Mouse (Mus musculus): ENCODE data around the gene Acvrl1. TPM values are rescaled to one million over a fixed set of nuclear protein-coding genes. Genes with fewer than 3 reads are reported as not detected.

Gene Acvrl1
- polyA plus RNA-seq, 1 experiment from 2014 or later: 8.9 TPM

DNA sequence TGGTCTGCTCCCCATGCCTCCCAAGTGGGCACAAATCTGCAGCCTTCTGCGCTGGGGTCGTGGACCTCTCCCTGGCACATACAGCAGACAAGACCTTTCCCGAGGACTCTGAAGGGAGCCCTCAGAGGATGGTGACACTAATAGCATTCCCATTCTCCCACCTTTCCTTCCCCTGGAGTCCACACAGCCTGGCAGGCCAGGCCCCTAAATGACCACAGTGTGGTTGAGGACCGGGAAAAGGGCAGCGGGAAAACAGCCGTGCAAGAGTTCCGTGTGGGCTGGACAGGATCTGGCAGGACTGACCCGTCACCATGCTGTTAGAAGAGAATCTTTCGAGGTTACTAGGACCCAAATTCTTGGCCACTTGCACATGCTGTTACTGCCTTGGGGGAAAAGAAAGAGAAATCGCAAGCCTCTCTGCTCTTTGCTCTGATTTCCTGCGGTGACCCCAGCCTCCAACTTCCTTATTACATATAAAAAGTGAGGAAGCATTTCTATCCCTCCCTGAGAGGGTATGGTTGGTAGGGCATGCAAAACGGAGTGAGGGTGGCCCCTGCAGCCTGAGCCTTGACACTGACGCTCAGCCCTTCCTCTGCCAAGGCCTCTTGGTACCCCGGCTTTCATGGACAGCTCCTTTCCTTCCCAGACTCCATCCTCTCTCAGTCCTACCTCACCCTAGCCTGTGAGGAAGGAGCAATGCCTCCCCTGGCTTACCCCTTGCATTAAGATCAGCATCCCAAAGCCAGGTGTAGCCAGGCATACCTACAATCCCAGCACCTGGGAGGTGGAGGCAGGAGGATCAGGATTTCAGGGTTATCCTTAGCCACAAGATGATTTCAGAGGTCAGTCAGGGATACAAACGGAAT, 18.0 kb downstream of the Acvrl1 start:
- Histone ChIP-seq H3K4me3 (no peak overlapping the region; the same call in 1 of the 2 replicates), H3K36me3 (no peaks in the 10 kb centered on the region), H3K4me1 (peaks cover 49% of the 10 kb centered on the region), H3K9me3 (replicated peaks) (no peaks in the 10 kb centered on the region), H3K27ac (replicated peaks) (peak overlapping the region; percentile 79), H3K27me3 (ENCODE audit: low read depth, poor library complexity, severe bottlenecking) (peaks cover 39% of the 10 kb centered on the region)
- 63% methylated on average over 15 of the region's 15 CpGs for WGBS
- no peak for DNase-seq (ENCODE audit: low spot score)

DNA sequence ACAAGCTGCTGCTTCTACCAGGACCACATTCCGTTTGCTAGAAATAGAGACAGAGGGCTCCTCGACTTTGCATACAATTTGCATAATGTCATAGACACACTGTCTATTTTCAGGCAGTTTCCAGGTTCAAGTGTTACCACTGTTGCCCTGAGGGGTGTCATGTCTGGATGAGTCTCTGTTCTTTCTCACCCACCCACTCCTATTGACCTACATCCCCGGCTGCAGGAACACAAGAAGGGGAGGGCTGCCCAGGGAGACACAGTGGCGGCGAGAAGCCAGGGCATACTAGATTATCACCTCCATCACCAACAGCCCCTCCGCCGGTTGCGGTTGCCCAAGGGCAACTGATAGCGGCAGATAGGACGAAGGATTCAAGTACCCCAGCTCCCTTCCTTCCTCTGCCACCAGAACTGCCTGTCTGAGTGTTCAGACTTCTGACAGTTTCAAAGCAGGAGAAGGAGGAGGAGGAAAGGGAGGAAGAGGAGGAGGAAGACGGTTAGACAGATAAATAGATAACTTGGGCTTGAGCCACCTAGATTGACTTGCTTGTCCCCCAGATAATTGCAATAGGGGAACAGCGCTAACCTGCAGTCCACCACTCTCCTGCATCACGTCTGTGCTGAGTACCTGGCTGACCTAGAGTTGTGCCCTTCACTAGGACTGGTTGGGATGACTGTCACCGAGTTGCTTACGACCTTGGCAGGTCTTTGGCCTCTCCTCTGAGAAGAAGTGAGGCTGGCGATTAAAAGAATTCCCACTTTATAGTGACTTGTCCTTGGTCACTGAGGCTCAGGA, 19.0 kb downstream of the Acvrl1 start:
- Histone ChIP-seq H3K4me3 (no peak overlapping the region), H3K36me3 (no peaks in the 10 kb centered on the region), H3K4me1 (peaks cover 47% of the 10 kb centered on the region), H3K9me3 (replicated peaks) (no peaks in the 10 kb centered on the region), H3K27me3 (ENCODE audit: low read depth, poor library complexity, severe bottlenecking) (peaks cover 37% of the 10 kb centered on the region), H3K27ac (replicated peaks) (no peak overlapping the region)
- WGBS: 84% methylated on average over 16 of the region's 16 CpGs
- no peak for DNase-seq (ENCODE audit: low spot score)

- Histone ChIP-seq H3K36me3 (no peaks in the 10 kb centered on the region), H3K4me3 (no peak overlapping the region), H3K9me3 (replicated peaks) (no peaks in the 10 kb centered on the region), H3K27me3 (ENCODE audit: low read depth, poor library complexity, severe bottlenecking) (peaks cover 31% of the 10 kb centered on the region), H3K4me1 (peaks cover 42% of the 10 kb centered on the region), H3K27ac (replicated peaks) (no peak overlapping the region)
- no peak for DNase-seq (ENCODE audit: low spot score)
- 60% methylated on average over 6 of the region's 6 CpGs for WGBS
Observed at GRCm38 (mm10) chr15:101147910-101148273, 19.6 kb downstream of the Acvrl1 start.

DNA sequence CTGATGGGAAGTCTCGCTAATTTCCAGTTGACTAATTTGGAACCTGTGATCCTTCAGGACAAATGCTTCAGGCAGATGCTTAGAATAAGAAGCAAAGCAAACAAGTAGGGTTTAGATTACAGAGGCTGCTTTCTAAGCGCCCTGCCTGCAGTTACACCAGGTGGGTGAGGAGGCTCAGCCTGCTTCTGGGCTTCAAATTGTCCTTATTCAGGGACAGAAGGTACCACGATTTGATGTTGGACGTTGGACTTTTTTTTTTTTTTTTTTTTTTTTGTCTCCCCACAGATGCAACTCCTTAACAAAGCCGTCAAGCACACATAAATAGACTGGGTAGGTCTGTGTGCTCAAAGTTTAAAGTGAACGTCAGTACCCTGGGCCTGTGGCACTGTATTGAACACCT, 20.3 kb downstream of the Acvrl1 start:
- no peaks in the 10 kb centered on the region for H3K36me3 ChIP-seq
- no peak for DNase-seq (ENCODE audit: low spot score)
- H3K27ac ChIP-seq (replicated peaks): no peak overlapping the region
- WGBS: 82% methylated on average over 6 of the region's 6 CpGs
- peaks cover 24% of the 10 kb centered on the region for H3K27me3 ChIP-seq (ENCODE audit: low read depth, poor library complexity, severe bottlenecking)
- H3K9me3 ChIP-seq (replicated peaks): no peaks in the 10 kb centered on the region
- H3K4me3 ChIP-seq: no peak overlapping the region
- peaks cover 35% of the 10 kb centered on the region for H3K4me1 ChIP-seq

- H3K9me3 ChIP-seq (replicated peaks): peaks cover 3% of the 10 kb centered on the region
- H3K4me3 ChIP-seq: no peak overlapping the region
- DNase-seq (ENCODE audit: low spot score): no peak
- no peaks in the 10 kb centered on the region for H3K36me3 ChIP-seq
- H3K4me1 ChIP-seq: peaks cover 12% of the 10 kb centered on the region
- WGBS: 86% methylated on average over 9 of the region's 9 CpGs
- H3K27me3 ChIP-seq (ENCODE audit: low read depth, poor library complexity, severe bottlenecking): peaks cover 7% of the 10 kb centered on the region; the same call in 1 of the 2 replicates
- H3K27ac ChIP-seq (replicated peaks): no peak overlapping the region
Observed at GRCm38 (mm10) chr15:101151409-101152261, 23.3 kb downstream of the Acvrl1 start.

DNA sequence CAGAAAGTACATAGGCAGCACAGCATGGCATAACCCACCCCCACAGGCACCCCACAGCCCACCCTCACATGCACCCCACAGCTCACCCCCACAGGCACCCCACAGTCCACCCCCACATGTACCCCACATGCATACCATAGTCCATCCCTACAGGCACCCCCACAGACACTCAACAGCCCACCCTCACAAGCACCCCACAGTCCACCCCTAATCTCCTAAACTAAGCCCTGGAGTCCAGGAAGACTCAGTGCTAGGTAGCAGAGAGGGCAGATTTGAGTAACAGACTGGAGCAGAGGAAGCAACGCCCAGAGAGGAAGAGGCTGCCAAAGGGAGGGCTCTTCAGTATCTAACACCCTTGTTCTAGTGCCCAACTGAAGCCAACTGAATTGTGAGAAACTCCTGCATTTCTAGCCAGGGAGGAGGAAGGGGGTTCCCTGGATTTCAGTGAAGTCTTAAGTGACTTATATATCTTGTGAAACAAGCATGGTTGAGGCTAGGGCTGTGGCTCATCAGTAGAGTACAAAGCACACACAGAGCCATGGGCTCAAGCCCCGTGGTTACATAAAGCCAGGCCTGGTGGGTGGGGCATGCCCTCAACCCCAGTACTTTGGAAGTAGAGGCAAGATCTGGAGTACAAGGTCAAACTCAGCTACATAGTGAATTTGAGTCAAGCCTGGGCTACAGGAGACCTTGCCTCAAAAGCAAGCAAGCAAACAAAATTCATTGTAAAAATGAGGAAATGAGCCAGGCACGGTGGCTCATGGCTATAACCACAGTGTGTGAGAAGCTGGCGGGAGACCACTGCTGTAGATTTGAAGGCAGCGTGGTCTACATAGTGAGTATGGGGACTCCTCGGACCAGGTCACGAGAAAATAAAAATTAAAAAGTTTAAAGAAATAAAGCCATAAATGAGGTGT, 26.6 kb downstream of the Acvrl1 start:
- Histone ChIP-seq H3K27ac (replicated peaks) (no peak overlapping the region), H3K4me3 (no peak overlapping the region), H3K27me3 (ENCODE audit: low read depth, poor library complexity, severe bottlenecking) (no peaks in the 10 kb centered on the region), H3K9me3 (replicated peaks) (peaks cover 9% of the 10 kb centered on the region), H3K4me1 (peaks cover 11% of the 10 kb centered on the region), H3K36me3 (no peaks in the 10 kb centered on the region)
- no peak for DNase-seq (ENCODE audit: low spot score)
- 86% methylated on average over 7 of the region's 7 CpGs for WGBS

GRCm38 (mm10) chr15:101160128-101160527, 31.8 kb downstream of the Acvrl1 start:
- DNase-seq (ENCODE audit: low spot score): no peak
- WGBS: 36% methylated on average over 1 of the region's 1 CpGs
- Histone ChIP-seq H3K9me3 (replicated peaks) (peaks cover 9% of the 10 kb centered on the region), H3K36me3 (no peaks in the 10 kb centered on the region), H3K27me3 (ENCODE audit: low read depth, poor library complexity, severe bottlenecking) (peaks cover 27% of the 10 kb centered on the region), H3K4me3 (peak overlapping the region; percentile 32; the same call in 1 of the 2 replicates), H3K4me1 (peaks cover 39% of the 10 kb centered on the region), H3K27ac (replicated peaks) (peak overlapping the region; percentile 74)

DNA sequence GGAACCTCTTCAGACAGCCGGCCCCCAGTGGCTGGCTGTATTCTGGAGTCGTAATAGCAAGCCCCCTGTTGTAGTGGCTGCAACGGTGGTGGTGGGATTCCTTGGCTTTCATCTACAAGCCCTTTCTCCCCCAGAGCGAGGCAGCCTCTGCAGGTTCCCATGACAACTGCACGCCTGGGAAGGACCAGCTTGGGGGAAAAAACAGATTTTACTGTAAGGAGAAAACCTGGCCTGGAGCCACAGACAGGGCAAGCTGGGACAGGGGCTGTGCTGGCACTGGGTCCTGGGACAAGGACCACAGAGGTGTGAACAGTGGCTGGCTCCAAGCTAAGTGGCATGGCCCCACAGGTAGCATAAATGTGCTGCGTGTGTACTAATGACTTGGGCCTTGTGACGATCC, 32.3 kb downstream of the Acvrl1 start:
- H3K27me3 ChIP-seq (ENCODE audit: low read depth, poor library complexity, severe bottlenecking): peaks cover 27% of the 10 kb centered on the region
- DNase-seq (ENCODE audit: low spot score): peak; percentile 39
- WGBS: 29% methylated on average over 7 of the region's 7 CpGs
- H3K4me1 ChIP-seq: peaks cover 40% of the 10 kb centered on the region
- peaks cover 9% of the 10 kb centered on the region for H3K9me3 ChIP-seq (replicated peaks)
- no peaks in the 10 kb centered on the region for H3K36me3 ChIP-seq
- peak overlapping the region; percentile 74 for H3K27ac ChIP-seq (replicated peaks)
- H3K4me3 ChIP-seq: peak overlapping the region; percentile 32

GRCm38 (mm10) chr15:101161534-101161933, 33.2 kb downstream of the Acvrl1 start:
- Histone ChIP-seq H3K4me1 (peaks cover 44% of the 10 kb centered on the region), H3K27ac (replicated peaks) (no peak overlapping the region), H3K36me3 (no peaks in the 10 kb centered on the region), H3K27me3 (ENCODE audit: low read depth, poor library complexity, severe bottlenecking) (peaks cover 27% of the 10 kb centered on the region), H3K9me3 (replicated peaks) (peaks cover 8% of the 10 kb centered on the region), H3K4me3 (no peak overlapping the region)
- 92% methylated on average over 7 of the region's 7 CpGs for WGBS
- no peak for DNase-seq (ENCODE audit: low spot score)

DNA sequence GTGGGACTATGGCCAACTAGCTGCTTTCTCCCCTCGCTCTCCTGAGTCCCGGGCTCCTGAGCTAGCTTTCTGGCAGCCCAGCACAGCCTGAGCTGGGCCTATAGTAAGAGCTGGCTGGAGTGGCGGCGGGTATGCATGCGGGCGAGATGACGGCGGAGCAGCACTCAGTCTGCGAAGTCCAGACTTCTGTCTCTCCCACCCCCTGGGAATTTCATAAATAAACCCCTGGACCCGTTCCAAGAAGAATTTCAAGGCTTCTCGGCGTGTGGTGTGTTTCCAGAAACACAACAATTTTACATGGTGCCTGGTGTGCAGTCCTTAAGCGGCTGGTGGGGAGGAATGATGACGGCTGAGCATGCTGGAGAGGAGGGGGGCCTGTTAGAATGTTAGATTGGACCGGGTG, 34.7 kb downstream of the Acvrl1 start:
- no peak overlapping the region; the same call in 1 of the 2 replicates for H3K27ac ChIP-seq (replicated peaks)
- DNase-seq (ENCODE audit: low spot score): no peak

DNA sequence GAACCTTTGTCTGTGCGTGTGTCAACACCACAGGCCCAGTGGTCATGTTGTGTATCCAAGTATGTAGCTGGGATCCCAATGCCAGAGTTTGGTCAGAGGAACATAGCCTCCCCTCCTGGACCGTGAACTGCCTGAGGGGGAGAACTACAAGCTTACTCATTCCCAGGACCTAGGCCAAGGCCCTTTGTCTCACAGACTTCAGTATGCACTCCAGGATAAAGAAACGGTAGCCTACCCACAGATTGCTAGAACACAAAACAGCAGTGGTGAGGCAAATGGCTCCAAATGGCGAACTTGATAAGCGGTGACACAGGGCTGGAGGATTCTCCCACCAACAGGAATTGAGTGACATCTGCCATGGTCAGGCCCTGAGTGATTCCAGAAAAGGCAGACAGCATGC, 35.5 kb downstream of the Acvrl1 start:
- H3K4me1 ChIP-seq: peaks cover 44% of the 10 kb centered on the region
- H3K27me3 ChIP-seq (ENCODE audit: low read depth, poor library complexity, severe bottlenecking): peaks cover 30% of the 10 kb centered on the region
- H3K36me3 ChIP-seq: no peaks in the 10 kb centered on the region
- DNase-seq (ENCODE audit: low spot score): no peak
- H3K4me3 ChIP-seq: no peak overlapping the region
- 70% methylated on average over 5 of the region's 5 CpGs for WGBS
- H3K9me3 ChIP-seq (replicated peaks): no peaks in the 10 kb centered on the region
- H3K27ac ChIP-seq (replicated peaks): 0 out of 2 replicates have a peak overlapping the region, but pooled peaks have one; percentile 23

More for the DNA sequence above, 34.7 kb downstream of the Acvrl1 start:
- peaks cover 27% of the 10 kb centered on the region for H3K27me3 ChIP-seq (ENCODE audit: low read depth, poor library complexity, severe bottlenecking)
- WGBS: 50% methylated on average over 15 of the region's 15 CpGs
- no peaks in the 10 kb centered on the region for H3K36me3 ChIP-seq
- no peak overlapping the region for H3K4me3 ChIP-seq
- no peaks in the 10 kb centered on the region for H3K9me3 ChIP-seq (replicated peaks)
- peaks cover 44% of the 10 kb centered on the region for H3K4me1 ChIP-seq
